Comparison of ENCODE assay signal across 11 mouse cellular contexts in the genomic region with DNA sequence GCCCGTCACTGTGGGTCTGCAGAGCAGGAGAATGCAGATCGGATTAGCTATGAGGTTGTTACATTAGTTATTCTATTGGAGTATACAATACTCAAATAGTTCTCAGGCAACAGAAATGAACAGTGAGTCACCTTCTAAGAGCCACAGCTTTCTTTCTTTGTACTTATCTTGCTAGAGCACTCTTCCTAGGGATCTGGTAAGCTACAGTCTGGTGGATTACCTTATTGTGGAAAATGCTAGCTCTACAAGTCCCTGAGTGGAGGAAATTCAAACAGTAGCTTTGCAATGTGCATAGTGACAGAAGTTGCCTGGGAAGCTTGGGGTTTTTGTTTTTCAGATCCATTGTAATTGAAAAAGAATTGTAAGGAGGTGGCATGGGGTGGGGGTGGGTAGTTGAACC. TPM values are rescaled to one million over a fixed set of nuclear protein-coding genes. Genes with fewer than 3 reads are reported as not detected.
DNase-seq lines count a peak whose midpoint lies in the region; ATAC-seq lines count a peak whose summit lies in the region.
"Had no signal": no experiment of that assay in that cellular context is flagged by ENCODE, and none has a peak within 500 bp of the region (broad histone marks: within the 10 kb centered on the region; RNA-seq: fewer than 3 reads in every experiment).

No protein-coding gene starts in this region.

- no peaks in the 10 kb centered on the region for H3K27me3 ChIP-seq in megakaryocyte, embryonic 14.5 days (replicated peaks)
- no peaks in the 10 kb centered on the region; the same call in 1 of the 2 replicates for H3K27me3 ChIP-seq in hindbrain, embryonic 16.5 days (replicated peaks; ENCODE audit: control insufficient read depth, insufficient read depth, low read length)
- no peaks in the 10 kb centered on the region for H3K27me3 ChIP-seq in stomach, embryonic 14.5 days (ENCODE audit: control insufficient read depth, insufficient read depth, low read length)

- peak overlapping the region; percentile 34; the same call in 1 of the 2 replicates for H3K27ac ChIP-seq in hindbrain, embryonic 16.5 days (ENCODE audit: low read depth, low read length)
- peak overlapping the region; percentile 64; the same call in 1 of the 2 replicates for H3K27ac ChIP-seq in stomach, embryonic 14.5 days (ENCODE audit: low read length)

- peak overlapping the region; percentile 84 for H3K4me3 ChIP-seq in megakaryocyte, embryonic 14.5 days (replicated peaks)
- no peak overlapping the region for H3K4me3 ChIP-seq in hindbrain, embryonic 16.5 days (ENCODE audit: low read length)
- H3K4me3 ChIP-seq in stomach, embryonic 14.5 days (ENCODE audit: low read depth, low read length), result 0 out of 2 replicates have a peak overlapping the region, but pooled peaks have one; percentile 2

- H3K9ac ChIP-seq in hindbrain, embryonic 16.5 days (ENCODE audit: low read depth, low read length), result no peak overlapping the region
- H3K9ac ChIP-seq in stomach, embryonic 14.5 days (replicated peaks; ENCODE audit: low read depth, low read length), result no peak overlapping the region

- H3K4me1 ChIP-seq in megakaryocyte, embryonic 14.5 days, result peaks cover 48% of the 10 kb centered on the region
- H3K4me1 ChIP-seq in hindbrain, embryonic 16.5 days (ENCODE audit: control insufficient read depth, insufficient read depth, low read depth, low read length), result 0 out of 2 replicates have a peak, but pooled peaks cover 2% of the 10 kb centered on the region
- no peaks in the 10 kb centered on the region for H3K4me1 ChIP-seq in stomach, embryonic 14.5 days (ENCODE audit: control insufficient read depth, insufficient read depth, low read length)

- peak; percentile 4 for DNase-seq in embryo, embryonic 11 days
- DNase-seq in embryo, embryonic 10 days (ENCODE audit: low spot score), result no peak
- DNase-seq in ovary, postnatal 36 days (ENCODE audit: low spot score), result no peak
- no peak for DNase-seq in heart, adult 9 months (ENCODE audit: low spot score in 2 of 2)
- DNase-seq: cerebellum, adult 9-11 months; kidney, adult 18-20 months; right cerebral cortex, adult 18-20 months had no signal

- H3K36me3 ChIP-seq in megakaryocyte, embryonic 14.5 days (replicated peaks; ENCODE audit: low read length), result no peaks in the 10 kb centered on the region
- no peaks in the 10 kb centered on the region for H3K36me3 ChIP-seq in hindbrain, embryonic 16.5 days (ENCODE audit: control insufficient read depth, insufficient read depth, low read length)
- no peaks in the 10 kb centered on the region for H3K36me3 ChIP-seq in stomach, embryonic 14.5 days (ENCODE audit: control insufficient read depth, insufficient read depth, low read length)

- H3K4me2 ChIP-seq in hindbrain, embryonic 16.5 days (ENCODE audit: low read length), result no peak overlapping the region; the same call in 1 of the 2 replicates
- 0 out of 2 replicates have a peak overlapping the region, but pooled peaks have one; percentile 7 for H3K4me2 ChIP-seq in stomach, embryonic 14.5 days (replicated peaks; ENCODE audit: low read depth, low read length)

- 24% methylated on average over 2 of the region's 2 CpGs for WGBS in hindbrain, embryonic 16.5 days
- WGBS in stomach, embryonic 14.5 days, result 57% methylated on average over 2 of the region's 2 CpGs

- no peaks in the 10 kb centered on the region for H3K9me3 ChIP-seq in megakaryocyte, embryonic 14.5 days
- H3K9me3 ChIP-seq in hindbrain, embryonic 16.5 days (ENCODE audit: control insufficient read depth, low read length), result no peaks in the 10 kb centered on the region
- H3K9me3 ChIP-seq in stomach, embryonic 14.5 days (ENCODE audit: control insufficient read depth, low read depth, low read length), result no peaks in the 10 kb centered on the region

- ATAC-seq in megakaryocyte, adult 5-6 weeks (ENCODE audit: poor library complexity, severe bottlenecking), result no peak
- ATAC-seq in hindbrain, embryonic 16.5 days, result peak; percentile 42; the same call in 1 of the 2 replicates
- ATAC-seq in stomach, embryonic 14.5 days (ENCODE audit: insufficient number of reproducible peaks, insufficient read depth, low FRiP score, low read depth), result no peak

RNA-seq across cellular contexts. Expression of a gene that starts 52.5 kb away (rescaled TPM):
- not detected in 2 replicates for polyA plus RNA-seq in megakaryocyte, embryonic 14.5 days (2012; ENCODE audit: insufficient read depth, low replicate concordance)
- 104 and 108 TPM in 2 replicates for total RNA-seq in megakaryocyte, adult 5-6 weeks (2015)
- total RNA-seq in megakaryocyte, adult 5-6 weeks (2017), result 132 and 137 TPM in 2 replicates
- polyA plus RNA-seq in hindbrain, embryonic 16.5 days (2015; fragmentation: Nextera tagmentation; extraction: Ambion mirVana), result 0.21 and 0.64 TPM in 2 replicates
- 0.14 and 0.36 TPM in 2 replicates for polyA plus RNA-seq in stomach, embryonic 14.5 days (2014; fragmentation: Nextera tagmentation; extraction: Ambion mirVana)

RNA-seq across cellular contexts. Expression of a gene that starts 59.0 kb away (rescaled TPM):
- not detected in 2 replicates for polyA plus RNA-seq in megakaryocyte, embryonic 14.5 days (2012; ENCODE audit: insufficient read depth, low replicate concordance)
- total RNA-seq in megakaryocyte, adult 5-6 weeks (2015), result 0.48 TPM in 1 of 2 replicates, not detected in the other
- total RNA-seq in megakaryocyte, adult 5-6 weeks (2017), result 1.5 TPM in 1 of 2 replicates, not detected in the other
- not detected in 2 replicates for polyA plus RNA-seq in hindbrain, embryonic 16.5 days (2015; fragmentation: Nextera tagmentation; extraction: Ambion mirVana)
- 0.81 TPM in 1 of 2 replicates, not detected in the other for polyA plus RNA-seq in stomach, embryonic 14.5 days (2014; fragmentation: Nextera tagmentation; extraction: Ambion mirVana)
